Mouse (Mus musculus) intestine, embryonic 14.5 days (tissue): ENCODE data around the gene Gm9736. TPM values are rescaled to one million over a fixed set of nuclear protein-coding genes. Genes with fewer than 3 reads are reported as not detected.
"Not testable (repeated sequence)": the region's sequence is repeated elsewhere in the genome, so short reads cannot be mapped to it uniquely, and the experiment has no call there.

ENCODE experiments used
- ATAC-seq: fragments of 200-750 bp; cut with Nextera tagmentation; replicated peaks from 2 replicates; pipeline ENCODE4 v1.8.0; 2017; ENCODE audit warnings: low read depth, moderate number of reproducible peaks, moderate TSS enrichment, moderate library complexity; ENCODE audit not compliant: low FRiP score, low TSS enrichment
- DNase-seq: peaks from one replicate; pipeline ENCODE4 v3.0.0-alpha.2; 2018; ENCODE audit warnings: low spot score
- H3K27ac ChIP-seq: fragments of 300-500 bp; sonication (generic); 2 replicates; pipeline ENCODE4 v1.5.1; 2014; ENCODE audit warnings: low read depth, mild to moderate bottlenecking, control low read depth
- H3K27me3 ChIP-seq: fragments of 300-500 bp; sonication (generic); replicated peaks from 2 replicates; pipeline ENCODE4 v1.6.1; 2014; ENCODE audit warnings: low read length, control low read depth; ENCODE audit not compliant: control insufficient read depth, insufficient read depth
- H3K36me3 ChIP-seq: fragments of 300-500 bp; sonication (generic); 2 replicates; pipeline ENCODE4 v1.6.1; 2014; ENCODE audit warnings: low read length, control low read depth; ENCODE audit not compliant: control insufficient read depth, insufficient read depth
- H3K4me1 ChIP-seq: fragments of 300-500 bp; sonication (generic); replicated peaks from 2 replicates; pipeline ENCODE4 v1.6.1; 2014; ENCODE audit warnings: low read length, control low read depth, mixed read lengths; ENCODE audit not compliant: control insufficient read depth, insufficient read depth
- H3K4me2 ChIP-seq: fragments of 300-500 bp; sonication (generic); 2 replicates; pipeline ENCODE4 v1.6.1; 2014; ENCODE audit warnings: low read length
- H3K4me3 ChIP-seq: fragments of 300-500 bp; sonication (generic); 2 replicates; pipeline ENCODE4 v1.5.1; 2014; ENCODE audit warnings: low read depth, low read length, control low read depth, mixed read lengths
- H3K9ac ChIP-seq: fragments of 300-500 bp; sonication (generic); 2 replicates; pipeline ENCODE4 v1.6.1; 2014; ENCODE audit warnings: mild to moderate bottlenecking, low read length
- H3K9me3 ChIP-seq: fragments of 300-500 bp; sonication (generic); 2 replicates; pipeline ENCODE4 v1.6.1; 2016; ENCODE audit warnings: low read length, control low read depth; ENCODE audit not compliant: control insufficient read depth
- WGBS: fragments of 180-500 bp; shearing (Covaris S2); extraction: QIAGEN DNeasy Blood & Tissue Kit; methylation state at CpG from one replicate; pipeline ENCODE4 v1.1.7; 2014; 5-methylcytosine and 5-hydroxymethylcytosine counted together
- polyA plus RNA-seq: library from polyadenylated mRNA; unstranded; fragments of >200 nt; fragmentation: Nextera tagmentation; extraction: Ambion mirVana; gene quantifications from 2 replicates; pipeline ENCODE4 v1.2.1, GENCODE M21; 2014

Gm9736 gene
- polyA plus RNA-seq, 1 experiment from 2014 or later, result not detected

DNA sequence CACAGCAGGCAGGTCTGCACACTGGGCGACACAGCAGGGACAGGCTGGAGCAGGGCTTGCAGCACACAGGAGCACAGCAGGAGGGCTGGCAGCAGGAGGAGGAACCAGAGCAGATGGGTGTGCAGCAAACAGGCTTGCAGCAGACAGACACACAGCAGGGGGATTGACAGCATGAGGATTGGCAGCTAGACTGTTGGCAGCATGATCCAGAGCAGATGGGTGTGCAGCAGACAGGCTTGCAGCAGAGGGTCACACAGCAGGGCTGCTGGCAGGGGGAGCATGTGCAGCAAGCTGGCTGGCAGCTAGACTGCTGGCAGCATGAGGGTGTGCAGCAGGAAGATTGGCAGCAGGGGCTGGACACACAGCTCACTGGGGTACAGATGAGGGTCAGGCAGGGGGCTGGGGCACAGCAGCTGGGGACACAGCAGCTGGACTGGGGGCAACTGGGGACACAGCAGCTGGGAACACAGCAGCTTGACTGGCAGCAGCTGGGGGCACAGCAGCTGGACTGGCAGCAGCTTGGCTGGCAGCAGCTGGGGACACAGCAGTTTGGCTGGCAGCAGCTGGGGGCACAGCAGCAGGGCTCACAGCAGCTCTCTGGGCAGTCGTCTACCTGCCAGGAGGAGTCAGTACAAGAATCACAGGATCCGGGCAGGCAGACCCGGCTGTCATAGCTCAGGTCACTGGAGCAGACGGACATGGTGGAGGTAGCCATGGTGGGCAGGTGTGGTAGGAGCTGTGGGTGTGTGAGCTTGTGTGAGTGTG is 9.0 kb downstream of the Gm9736 start, which contains the start of gene Gm18596:
Gene Gm18596, minus strand, starts transcription at position 715 of the 765 bp plus-strand sequence.
- not testable (repeated sequence) for H3K4me2 ChIP-seq, H3K27ac ChIP-seq, ATAC-seq, DNase-seq, H3K9me3 ChIP-seq, H3K27me3 ChIP-seq, H3K36me3 ChIP-seq, H3K4me1 ChIP-seq, H3K4me3 ChIP-seq, H3K9ac ChIP-seq
- 55% methylated on average over 4 of the region's 5 CpGs for WGBS

DNA sequence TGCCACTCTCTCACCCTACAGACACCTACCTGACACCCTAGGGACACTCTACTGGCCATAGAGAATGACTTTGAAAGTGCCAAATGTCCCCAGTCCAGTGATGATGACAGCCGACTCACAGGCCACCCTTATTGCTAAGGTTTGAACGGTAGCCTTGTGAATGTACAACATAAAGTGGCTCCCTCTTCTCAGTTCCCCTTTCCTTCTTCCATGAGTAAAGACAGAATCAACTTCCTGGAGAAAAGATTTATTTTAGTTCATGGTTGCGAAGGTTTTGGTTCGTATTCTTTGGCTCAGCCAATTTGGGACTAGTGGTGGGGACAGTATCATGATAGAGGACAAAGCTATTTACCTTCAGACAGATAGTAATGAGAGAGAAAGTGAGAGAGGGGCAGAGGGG is 12.2 kb downstream of the Gm9736 start:
- H3K9me3 ChIP-seq, result peaks cover 8% of the 10 kb centered on the region
- no peak for DNase-seq
- ATAC-seq, result no peak
- H3K27me3 ChIP-seq, result no peaks in the 10 kb centered on the region
- 80% methylated on average over 4 of the region's 4 CpGs for WGBS
- H3K27ac ChIP-seq, result no peak overlapping the region
- no peak overlapping the region for H3K9ac ChIP-seq
- H3K4me2 ChIP-seq, result no peak overlapping the region
- H3K4me3 ChIP-seq, result no peak overlapping the region
- no peaks in the 10 kb centered on the region for H3K36me3 ChIP-seq
- no peaks in the 10 kb centered on the region for H3K4me1 ChIP-seq

DNA sequence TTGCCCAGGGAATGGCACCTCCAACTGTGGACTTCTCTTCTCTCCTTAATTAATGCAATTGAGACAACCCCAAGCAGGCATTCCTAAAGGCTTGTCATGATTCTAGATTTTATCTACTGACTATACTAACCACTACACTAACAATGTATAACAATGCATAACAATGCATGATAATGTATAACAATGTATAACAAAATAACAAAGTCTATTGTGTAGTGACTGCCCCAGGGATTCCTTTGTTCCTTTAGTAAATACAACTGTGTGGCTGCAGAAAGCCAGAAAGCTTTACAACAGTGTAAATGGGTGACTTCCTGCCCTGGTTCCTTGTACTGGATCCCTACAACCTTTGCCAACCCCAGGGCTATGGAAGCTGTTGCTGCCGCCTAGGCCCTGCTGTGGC is 15.2 kb downstream of the Gm9736 start:
- no peaks in the 10 kb centered on the region for H3K27me3 ChIP-seq
- H3K9me3 ChIP-seq, result peaks cover 8% of the 10 kb centered on the region
- no peaks in the 10 kb centered on the region for H3K4me1 ChIP-seq
- H3K9ac ChIP-seq, result no peak overlapping the region
- no peak overlapping the region for H3K27ac ChIP-seq
- no peaks in the 10 kb centered on the region for H3K36me3 ChIP-seq
- 100% methylated on average over 1 of the region's 1 CpGs for WGBS
- DNase-seq, result no peak
- ATAC-seq, result no peak
- no peak overlapping the region for H3K4me2 ChIP-seq
- H3K4me3 ChIP-seq, result no peak overlapping the region

DNA sequence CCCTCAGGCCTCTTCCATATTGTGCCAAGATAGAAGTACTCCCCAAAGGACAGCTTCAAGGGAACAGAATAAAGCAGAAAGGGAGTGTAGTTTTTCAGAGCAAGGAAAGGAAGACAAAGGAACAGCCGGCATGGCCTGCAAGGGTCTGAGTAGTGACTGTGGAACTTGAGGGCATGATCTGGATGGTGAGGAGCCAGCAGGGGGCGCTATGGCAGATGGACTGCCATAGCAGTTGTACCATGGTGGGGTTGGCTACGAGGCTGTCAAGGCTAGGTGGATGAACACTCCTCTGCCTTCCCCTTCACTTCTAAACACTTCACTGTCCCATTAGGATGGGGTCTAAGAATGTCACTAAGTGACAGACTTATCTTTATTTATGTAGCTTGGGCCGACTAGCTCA is 21.9 kb downstream of the Gm9736 start:
- no peak overlapping the region for H3K27ac ChIP-seq
- 51% methylated on average over 4 of the region's 4 CpGs for WGBS
- H3K27me3 ChIP-seq, result no peaks in the 10 kb centered on the region
- no peaks in the 10 kb centered on the region for H3K9me3 ChIP-seq
- ATAC-seq (no peak), DNase-seq (no peak)
- H3K4me2 ChIP-seq, result no peak overlapping the region
- H3K4me1 ChIP-seq, result no peaks in the 10 kb centered on the region
- no peak overlapping the region for H3K4me3 ChIP-seq
- H3K9ac ChIP-seq, result no peak overlapping the region
- H3K36me3 ChIP-seq, result no peaks in the 10 kb centered on the region

DNA sequence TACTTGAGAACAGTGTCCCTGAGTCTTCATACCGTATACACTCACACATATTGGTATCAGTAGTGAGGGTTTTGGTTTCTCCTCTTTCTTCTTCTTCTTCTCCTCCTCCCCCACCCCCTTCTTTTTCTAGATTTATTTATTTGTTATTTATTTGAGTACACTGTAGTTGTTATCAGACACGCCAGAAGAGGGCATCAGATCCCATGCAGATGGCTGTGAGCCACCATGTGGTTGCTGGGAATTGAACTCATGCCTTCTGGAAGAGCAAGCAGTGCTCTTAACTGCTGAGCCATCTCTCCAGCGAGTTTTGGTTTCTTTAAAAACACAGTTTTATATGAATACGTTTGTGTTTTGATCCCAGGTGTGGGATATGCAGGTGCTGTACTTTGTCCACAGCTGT is 22.9 kb downstream of the Gm9736 start:
- no peaks in the 10 kb centered on the region for H3K27me3 ChIP-seq
- WGBS, result 61% methylated on average over 4 of the region's 4 CpGs
- no peak for DNase-seq

DNA sequence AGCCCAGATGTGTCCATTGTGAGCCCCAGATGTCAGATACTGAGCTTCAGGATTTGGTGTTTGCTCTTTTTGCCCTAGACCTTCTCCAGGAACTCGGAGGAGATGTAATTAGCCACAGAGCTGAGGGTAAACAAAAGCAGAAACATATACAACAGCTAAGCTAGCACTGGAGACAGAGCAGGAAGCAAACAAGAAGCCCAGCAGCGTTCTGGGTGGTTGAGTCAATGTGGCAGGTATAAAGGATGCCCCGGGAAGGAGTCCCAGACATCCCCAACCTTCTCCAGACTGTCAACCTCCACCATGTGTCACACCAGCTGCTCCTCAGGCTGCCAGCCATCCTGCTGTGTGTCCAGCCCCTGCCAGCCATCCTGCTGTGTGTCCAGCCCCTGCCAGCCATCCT is 25.0 kb downstream of the Gm9736 start, which contains the start of gene Gm10100:
Gene Gm10100, plus strand, starts transcription at position 301 of the 400 bp plus-strand sequence.
- Histone ChIP-seq H3K4me1 (no peaks in the 10 kb centered on the region), H3K27me3 (no peaks in the 10 kb centered on the region), H3K9ac (no peak within 1 kb of the TSS), H3K27ac (no peak within 1 kb of the TSS), H3K9me3 (no peaks in the 10 kb centered on the region), H3K36me3 (no peaks in the 10 kb centered on the region), H3K4me2 (no peak within 1 kb of the TSS), H3K4me3 (no peak within 1 kb of the TSS)
- DNase-seq, result no peak
- no peak for ATAC-seq
- WGBS, result 26% methylated on average over 3 of the region's 3 CpGs

More for the DNA sequence above, 22.9 kb downstream of the Gm9736 start:
- Histone ChIP-seq H3K9ac (no peak overlapping the region), H3K27ac (no peak overlapping the region), H3K4me2 (no peak overlapping the region), H3K36me3 (no peaks in the 10 kb centered on the region), H3K4me1 (no peaks in the 10 kb centered on the region), H3K4me3 (no peak overlapping the region), H3K9me3 (no peaks in the 10 kb centered on the region)
- ATAC-seq, result no peak

DNA sequence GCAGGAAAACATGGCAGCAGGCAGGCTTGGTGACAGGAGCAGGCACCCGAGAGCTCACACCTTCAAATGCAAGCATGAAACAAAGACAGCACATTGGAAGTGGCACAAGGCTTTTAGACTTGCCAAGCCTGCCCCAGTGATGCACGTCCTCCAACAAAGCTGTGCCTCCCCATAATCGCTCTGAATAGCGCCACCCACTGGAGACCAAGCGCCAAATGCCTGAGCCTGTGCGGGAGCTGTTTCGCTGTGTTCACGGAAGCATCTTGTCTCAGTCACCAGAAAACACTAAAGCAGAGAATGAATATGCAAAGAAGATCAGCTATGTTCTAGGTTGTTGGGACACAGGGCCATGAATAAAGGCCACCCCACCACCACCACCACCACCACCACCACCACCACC is 26.3 kb downstream of the Gm9736 start:
- Histone ChIP-seq H3K9ac (no peak overlapping the region), H3K36me3 (no peaks in the 10 kb centered on the region), H3K27me3 (no peaks in the 10 kb centered on the region), H3K9me3 (no peaks in the 10 kb centered on the region), H3K4me1 (no peaks in the 10 kb centered on the region), H3K27ac (no peak overlapping the region), H3K4me3 (no peak overlapping the region), H3K4me2 (no peak overlapping the region)
- ATAC-seq (no peak), DNase-seq (no peak)
- 76% methylated on average over 8 of the region's 8 CpGs for WGBS

DNA sequence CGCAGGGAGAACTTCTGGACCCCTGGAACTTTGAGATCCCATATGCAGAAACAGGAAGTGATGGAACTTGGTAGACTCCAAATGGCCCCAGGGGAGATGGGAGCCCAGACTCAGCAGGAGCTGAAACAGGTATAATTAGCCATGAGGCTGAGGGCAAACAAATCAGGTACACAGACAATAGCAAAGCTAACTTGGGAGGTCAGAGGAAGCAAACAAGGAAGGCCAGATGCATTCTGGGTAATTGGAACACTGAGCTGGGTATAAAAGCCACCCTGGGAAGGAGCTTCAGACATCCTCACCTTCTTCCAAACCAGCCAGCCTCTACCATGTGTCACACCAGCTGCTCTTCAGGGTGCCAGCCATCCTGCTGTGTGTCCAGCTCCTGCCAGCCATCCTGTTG is 30.9 kb downstream of the Gm9736 start, which contains the start of gene Krtap12-1:
Gene Krtap12-1, plus strand, starts transcription at position 301 of the 400 bp plus-strand sequence.
- H3K27me3 ChIP-seq, DNase-seq, H3K4me3 ChIP-seq, H3K36me3 ChIP-seq, H3K4me1 ChIP-seq, H3K9me3 ChIP-seq, H3K9ac ChIP-seq, H3K4me2 ChIP-seq, ATAC-seq, H3K27ac ChIP-seq: not testable (repeated sequence)
- WGBS, result 87% methylated on average over 1 of the region's 1 CpGs

DNA sequence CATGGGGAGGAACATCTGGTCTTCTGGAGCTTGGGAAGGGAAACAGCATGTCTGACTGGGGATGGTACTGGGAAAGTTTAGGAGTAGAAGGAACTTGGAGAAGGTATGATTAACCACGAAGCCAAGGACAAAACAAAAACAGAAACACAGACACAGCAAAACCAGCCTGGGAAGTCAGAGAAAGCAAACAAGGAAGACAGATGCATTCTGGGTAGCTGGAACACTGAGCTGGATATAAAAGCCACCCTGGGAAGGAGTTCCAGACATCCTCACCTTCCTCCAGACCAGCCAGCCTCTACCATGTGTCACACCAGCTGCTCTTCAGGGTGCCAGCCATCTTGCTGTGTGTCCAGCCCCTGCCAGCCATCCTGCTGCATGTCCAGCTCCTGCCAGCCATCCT is 35.6 kb downstream of the Gm9736 start, which contains the start of gene Gm10142:
Gene Gm10142, plus strand, starts transcription at position 301 of the 400 bp plus-strand sequence.
- ATAC-seq (no peak), DNase-seq (no peak)
- 82% methylated on average over 1 of the region's 1 CpGs for WGBS
- Histone ChIP-seq H3K4me2 (no peak within 1 kb of the TSS), H3K27ac (no peak within 1 kb of the TSS), H3K9me3 (0 out of 2 replicates have a peak, but pooled peaks cover 4% of the 10 kb centered on the region), H3K9ac (no peak within 1 kb of the TSS), H3K4me1 (no peaks in the 10 kb centered on the region), H3K4me3 (no peak within 1 kb of the TSS), H3K36me3 (no peaks in the 10 kb centered on the region), H3K27me3 (no peaks in the 10 kb centered on the region)
